Mouse (Mus musculus): ENCODE measurements at regions not wholly inside any gene's neighbourhood (a gene's known extent, or its start where the extent isn't known, plus 50 kb on each side); places are given as distances from the start of the nearest gene placed in this dataset.

DNA sequence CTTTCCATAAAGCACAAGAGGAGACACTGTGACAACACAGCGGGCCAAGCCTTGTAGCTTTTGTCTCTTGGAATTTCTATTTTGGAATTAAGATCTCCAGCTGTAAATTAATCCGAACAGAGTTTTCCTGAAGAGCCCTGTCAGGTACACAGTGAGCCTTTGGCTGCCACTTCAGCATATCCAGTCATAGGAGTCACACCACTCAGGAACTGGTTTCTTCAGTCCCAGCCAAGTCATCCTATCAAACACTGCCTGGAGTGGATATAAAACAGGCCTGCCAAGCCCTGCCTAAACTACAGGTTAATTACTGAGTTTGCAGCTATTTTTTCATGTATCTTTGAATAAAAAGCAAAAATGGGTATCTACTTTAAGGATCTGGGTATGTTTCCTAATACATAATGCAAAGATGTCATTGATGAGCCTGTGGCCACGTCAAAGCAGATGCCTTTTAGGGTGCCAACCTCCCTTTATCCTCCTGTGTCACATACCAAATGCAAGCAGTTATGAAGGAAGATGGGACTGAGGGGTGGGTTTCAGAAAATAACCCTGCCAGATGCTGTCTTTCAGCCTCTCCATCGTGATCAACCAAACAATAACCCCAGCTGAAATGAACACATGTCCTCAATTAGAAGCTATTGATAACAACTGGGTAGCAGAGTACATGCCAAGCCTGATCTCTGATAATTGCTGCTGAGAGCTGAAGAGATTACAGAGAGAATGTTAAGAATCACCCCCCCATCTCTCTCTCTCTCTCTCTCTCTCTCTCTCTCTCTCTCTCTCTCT, 471.3 kb downstream of the Tm4sf1 start:
- no peak overlapping the region for H3K27ac ChIP-seq (ENCODE audit: insufficient read depth, low read depth, low read length)
- H3K4me1 ChIP-seq (ENCODE audit: control insufficient read depth, insufficient read depth, low read length), result no peaks in the 10 kb centered on the region
- TF ChIP-seq CTCF (IDR thresholded peaks at IDR 0.05; ENCODE audit: low read depth, low read length), result no peak
- TF ChIP-seq POLR2A (IDR thresholded peaks at IDR 0.05; ENCODE audit: borderline replicate concordance, low read depth, low read length), result no peak
- H3K4me3 ChIP-seq (ENCODE audit: insufficient read depth, low read length), result no peak overlapping the region

DNA sequence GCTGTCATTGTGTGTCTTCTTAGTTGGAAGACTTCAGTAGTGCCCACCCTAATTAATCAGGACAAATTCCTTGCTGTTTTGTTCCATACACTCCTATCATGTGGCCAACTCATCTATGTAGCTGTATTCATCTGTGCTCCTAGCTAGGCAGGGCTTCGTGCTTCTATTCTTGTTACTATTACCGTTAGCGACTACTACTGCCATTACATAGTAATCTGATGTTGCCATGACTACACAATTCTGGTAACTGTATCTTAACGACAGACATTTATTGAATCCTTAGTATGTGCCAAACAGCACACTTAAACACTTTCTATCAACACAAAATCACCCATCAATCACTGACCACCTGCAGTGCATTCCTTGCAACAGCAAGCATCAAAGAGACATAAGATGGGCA, 477.6 kb downstream of the Tm4sf1 start:
- no peak overlapping the region for H3K27ac ChIP-seq (ENCODE audit: insufficient read depth, low read depth, low read length)
- no peaks in the 10 kb centered on the region for H3K4me1 ChIP-seq (ENCODE audit: control insufficient read depth, insufficient read depth, low read length)
- TF ChIP-seq POLR2A (IDR thresholded peaks at IDR 0.05; ENCODE audit: borderline replicate concordance, low read depth, low read length), result no peak
- TF ChIP-seq CTCF (IDR thresholded peaks at IDR 0.05; ENCODE audit: low read depth, low read length), result no peak
- H3K4me3 ChIP-seq (ENCODE audit: insufficient read depth, low read length), result no peak overlapping the region

DNA sequence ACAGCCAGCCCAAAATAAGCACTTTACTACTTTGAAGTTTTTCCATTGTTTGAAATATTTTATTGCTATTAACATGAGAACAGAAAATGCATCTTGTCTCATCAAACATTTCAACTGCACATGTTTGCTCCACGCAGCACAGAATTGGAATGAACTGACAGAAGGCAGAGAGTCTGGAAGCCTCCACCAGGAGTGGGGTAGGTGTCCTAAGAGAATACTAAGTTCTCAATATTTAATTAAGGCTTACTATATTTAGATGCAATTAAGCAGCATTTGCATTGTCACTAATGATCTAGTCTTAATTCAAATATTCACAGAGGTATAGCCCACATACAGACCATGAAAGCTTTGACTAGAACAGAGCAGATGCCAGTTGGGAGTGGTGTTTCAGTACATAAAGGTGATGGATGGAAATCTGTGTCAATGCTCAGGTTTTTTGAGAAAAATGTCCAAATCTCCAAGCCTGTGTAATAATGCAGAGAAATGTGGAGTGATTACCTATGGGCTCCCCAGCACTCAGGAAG, 491.2 kb downstream of the Tm4sf1 start:
- Histone ChIP-seq H3K4me1 (ENCODE audit: control insufficient read depth, insufficient read depth, low read length) (no peaks in the 10 kb centered on the region), H3K4me3 (ENCODE audit: insufficient read depth, low read length) (no peak overlapping the region), H3K27ac (ENCODE audit: insufficient read depth, low read depth, low read length) (no peak overlapping the region)
- TF ChIP-seq POLR2A (IDR thresholded peaks at IDR 0.05; ENCODE audit: borderline replicate concordance, low read depth, low read length) (no peak), CTCF (IDR thresholded peaks at IDR 0.05; ENCODE audit: low read depth, low read length) (no peak)

DNA sequence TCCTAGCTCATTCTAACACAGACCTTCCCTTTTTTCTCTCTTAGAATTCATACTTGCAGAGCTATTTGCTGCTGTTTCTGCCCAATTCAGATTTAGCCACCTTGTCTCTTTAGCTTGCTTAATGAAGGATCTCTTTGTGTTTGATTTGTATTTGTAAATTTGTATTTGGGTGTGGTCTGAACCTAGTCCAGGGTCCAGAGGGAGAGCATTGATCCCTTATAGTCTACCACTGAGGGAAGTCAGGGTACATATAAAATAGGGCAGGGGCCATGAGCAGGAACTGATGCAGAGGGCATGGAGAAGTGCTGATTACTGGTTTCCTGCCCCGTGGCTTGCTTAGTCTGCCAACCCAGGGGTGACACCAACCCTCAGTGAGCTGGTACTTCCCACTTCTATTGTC, 508.7 kb downstream of the Tm4sf1 start:
- Histone ChIP-seq H3K4me1 (ENCODE audit: control insufficient read depth, insufficient read depth, low read length) (no peaks in the 10 kb centered on the region), H3K27ac (ENCODE audit: insufficient read depth, low read depth, low read length) (no peak overlapping the region), H3K4me3 (ENCODE audit: insufficient read depth, low read length) (no peak overlapping the region)
- TF ChIP-seq CTCF (IDR thresholded peaks at IDR 0.05; ENCODE audit: low read depth, low read length) (no peak), POLR2A (IDR thresholded peaks at IDR 0.05; ENCODE audit: borderline replicate concordance, low read depth, low read length) (no peak)

DNA sequence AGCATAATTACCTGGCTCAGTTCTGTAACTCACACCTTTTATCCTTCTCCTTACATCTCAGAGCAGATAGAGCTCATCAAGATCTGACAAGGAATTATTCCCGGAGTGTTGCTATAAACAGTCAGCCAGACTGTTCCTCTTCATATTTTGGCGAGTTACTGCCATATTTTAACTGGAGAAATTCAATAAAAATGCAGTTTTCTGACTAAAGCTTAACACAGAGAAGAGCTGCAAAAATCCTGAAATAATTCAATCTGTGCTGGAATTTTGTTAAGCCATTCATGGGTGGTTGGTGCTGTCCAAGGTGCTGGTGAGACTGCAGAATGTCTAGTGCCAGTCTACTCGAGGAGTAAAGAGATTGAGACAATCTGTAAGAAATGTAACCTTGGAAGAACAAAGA, 512.6 kb downstream of the Tm4sf1 start:
- TF ChIP-seq POLR2A (IDR thresholded peaks at IDR 0.05; ENCODE audit: borderline replicate concordance, low read depth, low read length) (no peak), CTCF (IDR thresholded peaks at IDR 0.05; ENCODE audit: low read depth, low read length) (no peak)
- H3K4me1 ChIP-seq (ENCODE audit: control insufficient read depth, insufficient read depth, low read length), result no peaks in the 10 kb centered on the region
- no peak overlapping the region for H3K4me3 ChIP-seq (ENCODE audit: insufficient read depth, low read length)
- no peak overlapping the region for H3K27ac ChIP-seq (ENCODE audit: insufficient read depth, low read depth, low read length)

DNA sequence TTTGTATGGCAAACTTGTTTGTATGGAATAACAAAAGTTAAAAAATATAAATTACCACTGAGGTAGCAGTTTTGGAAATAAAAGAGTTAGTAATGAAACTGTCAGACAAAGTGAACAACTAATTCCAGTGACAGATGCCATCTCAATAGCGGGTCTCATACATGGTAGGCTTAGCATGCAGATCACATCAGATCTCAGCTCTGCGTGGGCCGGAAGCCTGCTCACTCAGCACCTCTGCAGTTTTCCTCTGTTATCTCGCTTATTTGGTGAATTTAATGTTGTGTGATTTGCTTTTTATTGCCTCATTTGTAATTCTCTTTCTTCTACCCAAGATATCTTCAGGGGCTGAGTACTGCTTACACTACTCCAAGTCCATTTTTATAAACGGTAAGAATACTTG, 527.9 kb downstream of the Tm4sf1 start:
- Histone ChIP-seq H3K4me3 (ENCODE audit: insufficient read depth, low read length) (no peak overlapping the region), H3K4me1 (ENCODE audit: control insufficient read depth, insufficient read depth, low read length) (no peaks in the 10 kb centered on the region), H3K27ac (ENCODE audit: insufficient read depth, low read depth, low read length) (no peak overlapping the region)
- TF ChIP-seq POLR2A (IDR thresholded peaks at IDR 0.05; ENCODE audit: borderline replicate concordance, low read depth, low read length) (no peak), CTCF (IDR thresholded peaks at IDR 0.05; ENCODE audit: low read depth, low read length) (no peak)

DNA sequence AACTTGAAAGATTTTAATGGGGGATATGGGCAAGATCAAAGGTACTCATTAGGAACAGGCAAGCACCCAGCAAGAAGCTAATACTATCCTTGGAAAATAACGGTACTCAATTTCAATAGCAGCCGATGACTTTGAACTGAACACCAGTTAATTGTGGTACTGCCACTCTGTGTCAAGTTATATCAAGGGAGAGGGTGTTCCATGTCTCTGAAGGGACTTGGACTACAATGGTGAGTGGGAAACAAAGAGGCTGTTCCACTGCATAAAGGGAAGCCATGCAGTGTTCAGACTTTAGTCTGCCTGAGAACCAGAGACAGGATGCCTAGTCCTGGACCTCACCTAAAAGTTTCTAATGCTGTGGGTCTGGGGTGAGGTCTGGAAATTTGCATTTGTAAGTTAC, 531.6 kb downstream of the Tm4sf1 start:
- Histone ChIP-seq H3K4me1 (ENCODE audit: control insufficient read depth, insufficient read depth, low read length) (no peaks in the 10 kb centered on the region), H3K27ac (ENCODE audit: insufficient read depth, low read depth, low read length) (no peak overlapping the region), H3K4me3 (ENCODE audit: insufficient read depth, low read length) (no peak overlapping the region)
- TF ChIP-seq POLR2A (IDR thresholded peaks at IDR 0.05; ENCODE audit: borderline replicate concordance, low read depth, low read length) (no peak), CTCF (IDR thresholded peaks at IDR 0.05; ENCODE audit: low read depth, low read length) (no peak)

DNA sequence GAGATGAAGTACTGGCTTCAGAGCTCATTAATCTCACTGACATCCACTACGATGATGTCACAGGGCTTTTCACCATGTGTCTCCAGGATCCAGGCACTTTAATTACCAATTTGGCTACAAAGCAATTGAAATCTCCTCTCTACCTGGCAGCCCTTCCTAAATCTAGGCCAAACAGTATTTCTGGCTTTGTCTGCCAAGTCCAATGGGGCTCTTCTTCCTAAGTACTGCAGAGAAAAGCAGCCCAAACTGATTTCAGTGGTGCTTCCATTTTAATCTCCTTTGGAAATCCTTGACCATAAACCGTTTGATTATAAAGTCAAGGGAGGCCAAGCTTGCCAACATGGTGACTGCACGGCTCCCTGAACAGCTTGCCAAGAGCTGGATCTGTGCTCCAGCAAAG, 534.7 kb downstream of the Tm4sf1 start:
- no peaks in the 10 kb centered on the region for H3K4me1 ChIP-seq (ENCODE audit: control insufficient read depth, insufficient read depth, low read length)
- TF ChIP-seq POLR2A (IDR thresholded peaks at IDR 0.05; ENCODE audit: borderline replicate concordance, low read depth, low read length), result no peak
- no peak for TF ChIP-seq CTCF (IDR thresholded peaks at IDR 0.05; ENCODE audit: low read depth, low read length)
- H3K27ac ChIP-seq (ENCODE audit: insufficient read depth, low read depth, low read length), result no peak overlapping the region
- no peak overlapping the region for H3K4me3 ChIP-seq (ENCODE audit: insufficient read depth, low read length)

DNA sequence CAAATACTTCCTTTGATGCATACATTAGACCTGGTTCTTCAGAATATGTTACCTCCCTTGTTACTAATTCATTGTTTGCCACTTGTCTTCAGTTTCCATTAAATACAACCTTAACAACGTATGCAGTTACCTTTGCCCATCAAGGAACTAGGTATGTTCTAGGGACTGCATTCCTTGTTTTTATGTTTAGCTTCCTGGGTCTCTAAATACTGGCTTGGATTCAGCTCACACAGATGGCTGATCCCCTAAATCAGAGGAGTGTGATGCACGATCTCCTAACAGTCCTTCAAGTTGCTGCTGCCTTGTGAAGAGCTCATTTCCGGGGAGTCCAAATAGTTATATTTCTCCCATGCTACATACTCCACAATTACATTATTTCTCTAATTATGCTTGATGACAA, 537.5 kb downstream of the Tm4sf1 start:
- no peak for TF ChIP-seq POLR2A (IDR thresholded peaks at IDR 0.05; ENCODE audit: borderline replicate concordance, low read depth, low read length)
- TF ChIP-seq CTCF (IDR thresholded peaks at IDR 0.05; ENCODE audit: low read depth, low read length), result no peak
- H3K27ac ChIP-seq (ENCODE audit: insufficient read depth, low read depth, low read length), result no peak overlapping the region
- H3K4me3 ChIP-seq (ENCODE audit: insufficient read depth, low read length), result no peak overlapping the region
- H3K4me1 ChIP-seq (ENCODE audit: control insufficient read depth, insufficient read depth, low read length), result no peaks in the 10 kb centered on the region

DNA sequence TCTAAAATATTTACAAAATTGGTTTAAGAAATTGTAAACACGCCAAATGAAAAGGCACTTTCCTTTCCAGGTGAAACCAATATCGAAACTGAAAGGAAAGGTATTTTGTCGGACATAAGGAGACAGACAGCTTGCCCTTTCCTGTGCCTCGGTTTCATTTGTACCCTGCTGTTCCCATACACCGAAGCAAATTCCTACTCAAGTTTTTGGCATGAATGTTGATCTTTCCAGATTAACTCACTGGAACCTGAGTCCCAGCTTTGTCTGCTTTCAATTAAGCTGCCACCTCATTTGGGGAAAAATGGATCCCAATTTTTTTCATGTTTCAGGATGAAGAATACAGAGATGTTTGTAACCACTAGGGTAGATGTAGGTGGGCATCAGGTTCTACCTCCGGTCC, 537.9 kb downstream of the Tm4sf1 start:
- H3K4me1 ChIP-seq (ENCODE audit: control insufficient read depth, insufficient read depth, low read length), result no peaks in the 10 kb centered on the region
- TF ChIP-seq POLR2A (IDR thresholded peaks at IDR 0.05; ENCODE audit: borderline replicate concordance, low read depth, low read length), result no peak
- TF ChIP-seq CTCF (IDR thresholded peaks at IDR 0.05; ENCODE audit: low read depth, low read length), result no peak
- no peak overlapping the region for H3K4me3 ChIP-seq (ENCODE audit: insufficient read depth, low read length)
- no peak overlapping the region for H3K27ac ChIP-seq (ENCODE audit: insufficient read depth, low read depth, low read length)
